Mouse (Mus musculus): ENCODE measurements at regions not wholly inside any gene's neighbourhood (a gene's known extent, or its start where the extent isn't known, plus 50 kb on each side); places are given as distances from the start of the nearest gene placed in this dataset.

DNA sequence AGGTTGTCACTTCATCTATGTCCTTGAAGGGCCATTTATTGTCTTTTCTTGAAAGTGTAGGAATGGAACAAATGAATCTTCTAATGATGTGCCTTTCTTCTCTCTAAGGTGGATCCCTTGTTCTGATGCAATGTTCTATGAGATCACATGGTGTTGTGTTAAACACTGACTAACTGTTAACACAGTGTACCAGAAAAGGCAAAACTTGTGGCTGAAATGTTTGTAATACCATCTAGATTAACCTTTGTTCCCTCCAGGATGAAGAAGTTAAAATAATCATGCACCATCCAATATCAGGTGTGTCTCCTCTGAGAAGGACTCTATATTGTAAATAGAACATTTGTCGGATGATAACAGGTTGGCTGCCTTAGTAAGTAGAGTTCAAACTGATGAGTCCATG lies 849.1 kb downstream of the Gm9195 start:
- TF ChIP-seq CTCF (IDR thresholded peaks at IDR 0.05) (no peak), EP300 (IDR thresholded peaks at IDR 0.05) (no peak)

All from lung, postnatal 0 days (tissue).